Mouse (Mus musculus): Measurements from ENCODE around the gene Il11ra1. TPM values are rescaled to one million over a fixed set of nuclear protein-coding genes. Genes with fewer than 3 reads are reported as not detected.
A peak's percentile ranks its signal among the peaks of the same experiment; 100 is the strongest.
"Not testable (repeated sequence)": the region's sequence is repeated elsewhere in the genome, so short reads cannot be mapped to it uniquely, and the experiment has no call there.

The Il11ra1 gene
- polyA plus RNA-seq, 1 experiment: 36.8 TPM

GRCm38 (mm10) chr4:41760911-41761310, 61.1 kb downstream of the Il11ra1 start:
- H3K27ac ChIP-seq (ENCODE audit: insufficient read depth, low read depth, low read length): no peak overlapping the region
- TF ChIP-seq POLR2A (IDR thresholded peaks at IDR 0.05; ENCODE audit: borderline replicate concordance, low read depth, low read length): no peak
- TF ChIP-seq CTCF (IDR thresholded peaks at IDR 0.05; ENCODE audit: low read depth, low read length): no peak
- peaks cover 13% of the 10 kb centered on the region for H3K4me1 ChIP-seq (ENCODE audit: control insufficient read depth, insufficient read depth, low read length)
- H3K4me3 ChIP-seq (ENCODE audit: insufficient read depth, low read length): peak overlapping the region; percentile 57

- Histone ChIP-seq H3K4me1 (ENCODE audit: control insufficient read depth, insufficient read depth, low read length) (peaks cover 11% of the 10 kb centered on the region), H3K4me3 (ENCODE audit: insufficient read depth, low read length) (no peak overlapping the region), H3K27ac (ENCODE audit: insufficient read depth, low read depth, low read length) (no peak overlapping the region)
- TF ChIP-seq POLR2A (IDR thresholded peaks at IDR 0.05; ENCODE audit: borderline replicate concordance, low read depth, low read length): no peak
- TF ChIP-seq CTCF (IDR thresholded peaks at IDR 0.05; ENCODE audit: low read depth, low read length): no peak
Observed at GRCm38 (mm10) chr4:41761680-41762079, 61.9 kb downstream of the Il11ra1 start.

DNA sequence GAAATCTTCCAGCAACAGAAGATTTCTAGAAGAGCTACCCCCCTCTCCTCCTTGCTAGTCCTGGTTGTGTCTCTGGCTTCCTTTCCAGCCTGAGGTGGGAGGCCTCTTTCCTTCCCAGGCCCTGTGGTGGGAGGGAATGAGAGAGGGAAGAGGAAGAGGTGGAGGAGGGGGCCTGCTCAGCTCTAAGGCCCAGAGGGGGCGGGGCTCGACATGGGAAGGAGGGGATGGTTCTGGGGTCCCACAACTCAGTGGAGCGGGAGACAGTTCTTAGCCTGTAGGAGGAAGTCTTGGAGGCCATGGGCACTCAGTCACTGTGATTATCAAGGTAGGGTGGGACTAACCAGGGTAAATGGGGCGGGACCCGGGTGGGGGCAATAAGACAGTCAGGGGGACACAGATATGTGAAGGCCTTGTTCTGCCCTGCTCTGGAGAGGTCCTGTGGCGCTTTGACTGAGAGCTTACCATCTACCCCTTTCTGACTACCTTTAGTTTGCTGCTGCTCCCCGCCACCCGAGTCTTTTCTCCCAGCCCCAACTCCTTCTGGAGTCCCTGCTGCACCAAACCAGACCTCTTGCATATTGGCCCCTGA, 62.4 kb downstream of the Il11ra1 start:
- H3K4me1 ChIP-seq (ENCODE audit: control insufficient read depth, insufficient read depth, low read length): peaks cover 11% of the 10 kb centered on the region
- H3K27ac ChIP-seq (ENCODE audit: insufficient read depth, low read depth, low read length): no peak overlapping the region
- no peak overlapping the region for H3K4me3 ChIP-seq (ENCODE audit: insufficient read depth, low read length)
- no peak for TF ChIP-seq POLR2A (IDR thresholded peaks at IDR 0.05; ENCODE audit: borderline replicate concordance, low read depth, low read length)
- no peak for TF ChIP-seq CTCF (IDR thresholded peaks at IDR 0.05; ENCODE audit: low read depth, low read length)

GRCm38 (mm10) chr4:41762688-41763114, 62.9 kb downstream of the Il11ra1 start:
- not testable (repeated sequence) for H3K27ac ChIP-seq (ENCODE audit: insufficient read depth, low read depth, low read length); H3K4me3 ChIP-seq (ENCODE audit: insufficient read depth, low read length)
- H3K4me1 ChIP-seq (ENCODE audit: control insufficient read depth, insufficient read depth, low read length): peaks cover 11% of the 10 kb centered on the region

GRCm38 (mm10) chr4:41763176-41763575, 63.4 kb downstream of the Il11ra1 start:
- H3K27ac ChIP-seq (ENCODE audit: insufficient read depth, low read depth, low read length); H3K4me3 ChIP-seq (ENCODE audit: insufficient read depth, low read length): not testable (repeated sequence)
- H3K4me1 ChIP-seq (ENCODE audit: control insufficient read depth, insufficient read depth, low read length): peaks cover 11% of the 10 kb centered on the region

- H3K4me3 ChIP-seq (ENCODE audit: insufficient read depth, low read length); H3K4me1 ChIP-seq (ENCODE audit: control insufficient read depth, insufficient read depth, low read length); H3K27ac ChIP-seq (ENCODE audit: insufficient read depth, low read depth, low read length): not testable (repeated sequence)
Observed at GRCm38 (mm10) chr4:41767301-41767700, 67.5 kb downstream of the Il11ra1 start.

DNA sequence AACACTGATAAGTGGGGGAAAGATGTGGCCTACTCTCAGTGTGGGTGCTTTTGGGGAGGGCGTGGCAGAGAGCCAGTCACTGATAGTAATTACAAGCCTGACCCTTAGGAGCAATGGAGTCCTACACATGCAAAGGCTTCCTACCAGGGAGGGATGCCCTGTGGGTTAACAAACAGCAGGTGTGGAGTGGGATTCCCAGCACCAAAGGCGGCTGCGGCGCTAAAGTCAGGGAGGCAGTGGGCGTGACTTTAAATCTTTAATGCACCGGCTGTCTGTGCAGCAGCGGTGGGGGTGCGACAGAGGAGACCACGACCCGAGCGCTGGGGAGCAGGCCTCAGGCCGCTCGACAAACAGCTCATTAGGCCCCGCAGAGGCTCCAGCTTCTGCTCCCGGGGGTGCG, 73.2 kb downstream of the Il11ra1 start:
- not testable (repeated sequence) for H3K27ac ChIP-seq (ENCODE audit: insufficient read depth, low read depth, low read length)

DNA sequence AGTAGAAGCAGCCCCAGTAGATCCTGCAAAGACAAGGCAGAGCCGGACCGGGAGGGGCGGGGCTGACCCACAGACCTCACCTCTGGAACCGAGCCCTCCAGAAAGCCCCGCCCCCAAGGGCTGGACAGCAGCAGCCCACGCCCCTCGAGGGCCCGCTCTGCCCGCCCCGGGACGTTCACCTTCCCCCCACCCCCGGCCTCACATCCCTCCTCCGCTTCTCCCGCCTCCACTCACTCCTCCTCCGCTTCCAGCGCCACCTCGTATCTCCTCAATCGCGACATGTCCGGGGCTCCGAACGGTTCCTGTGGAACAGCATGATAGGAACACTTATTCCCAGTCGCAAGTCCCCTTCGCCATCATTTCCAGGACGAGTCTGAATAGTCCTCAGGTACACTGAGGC, 73.7 kb downstream of the Il11ra1 start:
- not testable (repeated sequence) for H3K4me1 ChIP-seq (ENCODE audit: control insufficient read depth, insufficient read depth, low read length); H3K27ac ChIP-seq (ENCODE audit: insufficient read depth, low read depth, low read length)
- peak overlapping the region; percentile 43 for H3K4me3 ChIP-seq (ENCODE audit: insufficient read depth, low read length)

More for the DNA sequence above, 73.2 kb downstream of the Il11ra1 start:
- not testable (repeated sequence) for H3K4me3 ChIP-seq (ENCODE audit: insufficient read depth, low read length); H3K4me1 ChIP-seq (ENCODE audit: control insufficient read depth, insufficient read depth, low read length)

GRCm38 (mm10) chr4:41774002-41774401, 74.2 kb downstream of the Il11ra1 start, which contains the start of gene Ccl27a:
TSS of gene Ccl27a (minus strand) at chr4:41774247.
- H3K4me1 ChIP-seq (ENCODE audit: control insufficient read depth, insufficient read depth, low read length); H3K27ac ChIP-seq (ENCODE audit: insufficient read depth, low read depth, low read length): not testable (repeated sequence)
- H3K4me3 ChIP-seq (ENCODE audit: insufficient read depth, low read length): peak within 1 kb of the TSS; percentile 43

DNA sequence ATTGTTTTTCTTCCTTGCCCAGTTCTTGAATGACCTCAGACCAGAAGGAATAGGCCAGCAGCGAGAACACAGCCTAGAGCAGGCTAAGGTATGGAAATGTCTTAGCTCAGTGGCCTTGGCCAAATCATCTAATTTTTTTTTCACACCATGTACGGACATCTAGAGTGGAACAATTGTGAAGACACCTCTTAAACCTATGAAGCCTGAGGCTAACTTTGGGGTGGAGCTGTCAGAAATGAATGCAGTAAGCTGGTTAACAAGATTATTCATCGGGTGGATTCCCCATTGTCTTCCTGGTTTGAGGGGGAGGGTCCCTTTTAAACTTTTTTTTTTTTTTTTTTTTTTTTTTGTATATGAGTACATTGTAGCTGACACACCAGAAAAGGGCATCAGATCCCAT, 74.7 kb downstream of the Il11ra1 start:
- not testable (repeated sequence) for H3K4me1 ChIP-seq (ENCODE audit: control insufficient read depth, insufficient read depth, low read length); H3K27ac ChIP-seq (ENCODE audit: insufficient read depth, low read depth, low read length); H3K4me3 ChIP-seq (ENCODE audit: insufficient read depth, low read length)

GRCm38 (mm10) chr4:41775840-41776239, 76.1 kb downstream of the Il11ra1 start:
- H3K4me1 ChIP-seq (ENCODE audit: control insufficient read depth, insufficient read depth, low read length); H3K4me3 ChIP-seq (ENCODE audit: insufficient read depth, low read length); H3K27ac ChIP-seq (ENCODE audit: insufficient read depth, low read depth, low read length): not testable (repeated sequence)

- not testable (repeated sequence) for H3K27ac ChIP-seq (ENCODE audit: insufficient read depth, low read depth, low read length); H3K4me1 ChIP-seq (ENCODE audit: control insufficient read depth, insufficient read depth, low read length); H3K4me3 ChIP-seq (ENCODE audit: insufficient read depth, low read length)
Observed at GRCm38 (mm10) chr4:41781271-41781670, 81.5 kb downstream of the Il11ra1 start.

GRCm38 (mm10) chr4:41781748-41782485, 82.1 kb downstream of the Il11ra1 start:
- H3K27ac ChIP-seq (ENCODE audit: insufficient read depth, low read depth, low read length); H3K4me1 ChIP-seq (ENCODE audit: control insufficient read depth, insufficient read depth, low read length); H3K4me3 ChIP-seq (ENCODE audit: insufficient read depth, low read length): not testable (repeated sequence)

DNA sequence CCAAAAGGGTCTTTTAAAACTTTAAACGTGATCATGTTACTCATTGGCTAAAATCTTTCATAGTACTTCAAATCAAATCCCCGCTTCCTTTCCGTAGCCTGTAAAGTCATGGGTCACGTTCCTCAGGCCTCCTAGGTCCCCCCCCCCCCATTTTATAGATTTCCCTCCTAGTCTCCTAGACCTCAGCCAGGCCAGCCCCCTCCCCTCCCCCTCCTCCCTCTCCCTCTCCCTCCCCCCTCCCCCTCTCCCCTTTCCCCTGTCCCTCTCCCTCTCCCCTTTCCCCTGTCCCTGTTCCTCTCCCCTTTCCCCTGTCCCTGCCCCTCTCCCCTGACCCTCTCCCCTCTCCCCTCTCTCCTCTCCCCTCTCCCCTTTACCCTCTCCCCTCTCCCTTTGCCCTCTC, 82.9 kb downstream of the Il11ra1 start:
- not testable (repeated sequence) for H3K27ac ChIP-seq (ENCODE audit: insufficient read depth, low read depth, low read length); H3K4me3 ChIP-seq (ENCODE audit: insufficient read depth, low read length); H3K4me1 ChIP-seq (ENCODE audit: control insufficient read depth, insufficient read depth, low read length)

DNA sequence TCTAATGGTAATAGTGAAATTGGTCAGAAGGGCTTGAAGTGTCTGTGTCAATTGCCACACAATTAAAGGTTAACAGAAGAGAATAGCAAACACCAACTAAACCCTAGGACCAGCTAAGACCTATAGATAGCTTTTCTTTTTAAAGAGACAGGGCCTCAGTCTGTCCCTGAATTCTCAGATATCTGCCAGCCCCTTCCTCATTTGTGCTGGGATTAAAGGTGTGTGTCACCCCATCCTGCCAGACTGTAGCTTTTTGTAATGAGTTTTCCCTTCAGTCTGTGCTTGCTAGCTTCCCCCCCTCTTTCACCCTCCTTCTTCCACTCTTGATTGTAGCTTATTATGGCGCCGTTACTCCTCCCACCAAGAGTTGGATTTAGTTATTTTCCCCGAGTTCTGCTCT, 83.4 kb downstream of the Il11ra1 start:
- not testable (repeated sequence) for H3K4me3 ChIP-seq (ENCODE audit: insufficient read depth, low read length); H3K4me1 ChIP-seq (ENCODE audit: control insufficient read depth, insufficient read depth, low read length); H3K27ac ChIP-seq (ENCODE audit: insufficient read depth, low read depth, low read length)
